Comparison of ENCODE assay signal across 8 mouse cellular contexts in the genomic region with DNA sequence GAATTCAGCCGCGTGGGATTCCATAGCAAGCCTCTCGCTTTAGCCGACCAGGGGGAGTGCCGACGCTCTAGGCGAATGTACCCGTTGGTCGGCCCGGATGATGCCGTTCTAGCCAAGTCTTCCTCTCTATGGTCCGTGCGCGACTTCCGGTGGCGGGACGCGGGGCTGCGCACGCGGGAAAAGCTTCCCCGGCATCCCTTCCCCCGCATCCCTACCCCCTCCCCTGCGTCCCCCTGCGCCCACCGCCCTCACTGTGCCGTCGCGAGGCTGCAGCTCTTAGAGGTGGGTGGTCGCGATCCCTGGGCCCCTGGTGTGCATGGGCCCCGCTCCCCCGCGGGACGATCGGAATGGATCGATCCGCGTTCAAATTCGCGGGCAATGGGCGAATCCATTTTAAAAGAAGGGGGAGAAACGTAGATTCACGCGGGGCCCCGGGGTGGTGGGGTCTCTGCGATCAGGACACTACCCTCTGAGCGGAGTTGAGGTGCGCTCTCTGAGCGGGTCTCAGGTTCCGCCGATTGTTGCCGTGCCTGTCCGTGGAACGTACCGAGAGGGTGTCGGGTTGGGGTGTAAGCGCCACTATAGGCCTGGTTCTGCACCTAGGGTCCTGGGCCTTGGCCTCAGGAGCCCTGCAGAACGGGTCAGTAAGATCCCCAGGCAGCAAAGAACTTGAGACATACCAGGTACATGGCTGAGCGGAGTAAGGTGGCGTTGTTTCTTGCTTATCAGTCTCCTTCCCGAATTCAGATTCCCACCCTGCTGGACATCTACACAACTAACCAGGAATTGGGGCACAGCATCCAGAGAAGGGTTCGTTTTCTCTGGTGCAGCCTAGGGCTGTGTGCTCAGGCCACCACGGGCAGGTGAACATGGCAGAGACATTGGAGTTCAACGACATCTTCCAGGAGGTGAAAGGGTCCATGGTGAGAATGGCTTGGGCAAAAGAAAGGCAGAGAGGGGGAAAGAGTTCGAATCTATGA. TPM values are rescaled to one million over a fixed set of nuclear protein-coding genes. Genes with fewer than 3 reads are reported as not detected.
DNase-seq lines count a peak whose midpoint lies in the region; ATAC-seq and TF ChIP-seq lines count a peak whose summit lies in the region.

A gene (plus strand): TSS at position 188 of the 980 bp plus-strand sequence.
A gene (minus strand): TSS at position 416 of the 980 bp plus-strand sequence.

- H3K27me3 ChIP-seq in embryonic facial prominence, embryonic 14.5 days (replicated peaks; ENCODE audit: control insufficient read depth, insufficient read depth, low read length): no peaks in the 10 kb centered on the region

- peak; percentile 93 to 94 for DNase-seq in B cell, adult 2 months
- DNase-seq in embryonic facial prominence, embryonic 14.5 days (ENCODE audit: low spot score): peak; percentile 97
- peak; percentile 90 for DNase-seq in heart, adult 8-10 months (ENCODE audit: low spot score)
- DNase-seq in kidney, adult 9 months: peak; percentile 94
- DNase-seq in liver: peak; percentile 91
- DNase-seq in monocyte, adult 2 months (ENCODE audit: low read depth in 1 of 2, low spot score in 2 of 2): peak; percentile 71 to 85
- DNase-seq in spleen, postnatal 14 days (ENCODE audit: low spot score in 2 of 2): peak; percentile 81 to 88

- peaks cover 2% of the 10 kb centered on the region; the same call in 1 of the 2 replicates for H3K4me1 ChIP-seq in bone marrow, adult 2 months (ENCODE audit: control insufficient read depth, insufficient read depth, low read length)
- H3K4me1 ChIP-seq in embryonic facial prominence, embryonic 14.5 days (ENCODE audit: control insufficient read depth, insufficient read depth, low read length): peaks cover 6% of the 10 kb centered on the region

- peak; percentile 6; the same call in 1 of the 2 replicates for TF ChIP-seq CTCF in bone marrow, adult 2 months (IDR thresholded peaks at IDR 0.05; ENCODE audit: control insufficient read depth, insufficient read depth, low read length)

- WGBS in bone marrow, adult 2 months: under 1% methylated on average over 64 of the region's 66 CpGs
- WGBS in embryonic facial prominence, embryonic 14.5 days: under 1% methylated on average over 53 of the region's 66 CpGs

- peaks cover 33% of the 10 kb centered on the region for H3K36me3 ChIP-seq in embryonic facial prominence, embryonic 14.5 days (ENCODE audit: control insufficient read depth, insufficient read depth, low read length)

- peak; percentile 98 for ATAC-seq in embryonic facial prominence, embryonic 14.5 days (ENCODE audit: low read depth)

- peak within 1 kb of the TSS; percentile 74 for H3K27ac ChIP-seq in bone marrow, adult 2 months (ENCODE audit: control insufficient read depth, insufficient read depth, low read depth, low read length, poor library complexity)
- H3K27ac ChIP-seq in embryonic facial prominence, embryonic 14.5 days (replicated peaks; ENCODE audit: low read depth, low read length): peak within 1 kb of the TSS; percentile 85

- H3K4me2 ChIP-seq in embryonic facial prominence, embryonic 14.5 days (ENCODE audit: low read depth, low read length): peak within 1 kb of the TSS; percentile 60

- H3K9ac ChIP-seq in embryonic facial prominence, embryonic 14.5 days (ENCODE audit: low read depth, low read length): peak within 1 kb of the TSS; percentile 83

- H3K4me3 ChIP-seq in bone marrow, adult 2 months (replicated peaks; ENCODE audit: control insufficient read depth, low read depth, low read length): peak within 1 kb of the TSS; percentile 95
- peak within 1 kb of the TSS; percentile 57 for H3K4me3 ChIP-seq in embryonic facial prominence, embryonic 14.5 days (ENCODE audit: low read depth, low read length)

- peak; percentile 76 for TF ChIP-seq POLR2A in bone marrow, adult 2 months (IDR thresholded peaks at IDR 0.05; ENCODE audit: borderline replicate concordance, control insufficient read depth, low read depth, low read length)

- H3K9me3 ChIP-seq in embryonic facial prominence, embryonic 14.5 days (ENCODE audit: control insufficient read depth, low read length): no peaks in the 10 kb centered on the region

RNA-seq across cellular contexts. Expression of the first gene that starts in this region (rescaled TPM):
- 140 and 170 TPM in 2 replicates for polyA plus RNA-seq in bone marrow, adult 2 months (2011; ENCODE audit: insufficient read depth, insufficient read length, low replicate concordance, missing spikeins)
- 217 and 272 TPM in 2 replicates for polyA plus RNA-seq in embryonic facial prominence, embryonic 14.5 days (2014; fragmentation: Nextera tagmentation; extraction: Ambion mirVana)
- 10 to 100 TPM; 35.3 to 42.5 (median 38.4) TPM for total RNA-seq in heart, adult 8-10 months (2022)

RNA-seq across cellular contexts. Expression of the second gene that starts in this region (rescaled TPM):
- 1.2 and 3.8 TPM in 2 replicates for polyA plus RNA-seq in bone marrow, adult 2 months (2011; ENCODE audit: insufficient read depth, insufficient read length, low replicate concordance, missing spikeins)
- polyA plus RNA-seq in embryonic facial prominence, embryonic 14.5 days (2014; fragmentation: Nextera tagmentation; extraction: Ambion mirVana): 6.7 and 7.0 TPM in 2 replicates
- under 1 TPM; 0.22 to 0.83 (median 0.62) TPM for total RNA-seq in heart, adult 8-10 months (2022)

Comparison
In these comparisons a context has a peak if more than half of its experiments do, and no peak if none do; other contexts are left out.
1. Peak in every context shown above with its lines: DNase-seq, ATAC-seq, H3K4me3 ChIP-seq and H3K27ac ChIP-seq.